Comparison of ENCODE assay signal across 23 mouse cellular contexts in genomic region chr11:49723281-49723680, GRCm38 (mm10). TPM values are rescaled to one million over a fixed set of nuclear protein-coding genes. Genes with fewer than 3 reads are reported as not detected.
DNase-seq lines count a peak whose midpoint lies in the region; ATAC-seq lines count a peak whose summit lies in the region.
"Had no signal": no experiment of that assay in that cellular context is flagged by ENCODE, and none has a peak within 500 bp of the region (broad histone marks: within the 10 kb centered on the region; RNA-seq: fewer than 3 reads in every experiment).

No protein-coding gene starts in this region.

- H3K9ac ChIP-seq in neural tube, embryonic 13.5 days: 0 out of 2 replicates have a peak overlapping the region, but pooled peaks have one; percentile 34
- H3K9ac ChIP-seq: heart, embryonic 13.5 days; hindbrain, embryonic 15.5 days; neural tube, embryonic 15.5 days had no signal

- no peak overlapping the region for H3K4me3 ChIP-seq in heart, embryonic 10.5 days
- no peak overlapping the region for H3K4me3 ChIP-seq in neural tube, embryonic 13.5 days
- H3K4me3 ChIP-seq: heart, embryonic 13.5 days; hindbrain, embryonic 15.5 days; neural tube, embryonic 15.5 days had no signal

- no peaks in the 10 kb centered on the region for H3K36me3 ChIP-seq in heart, embryonic 10.5 days
- no peaks in the 10 kb centered on the region for H3K36me3 ChIP-seq in neural tube, embryonic 13.5 days
- H3K36me3 ChIP-seq: G1E; hindbrain, embryonic 15.5 days; neural tube, embryonic 15.5 days had no signal

- H3K4me1 ChIP-seq in heart, embryonic 10.5 days: peaks cover 11% of the 10 kb centered on the region
- H3K4me1 ChIP-seq in neural tube, embryonic 13.5 days (replicated peaks): no peaks in the 10 kb centered on the region
- H3K4me1 ChIP-seq: hindbrain, embryonic 15.5 days; neural tube, embryonic 15.5 days had no signal

- H3K9me3 ChIP-seq in heart, embryonic 10.5 days: no peaks in the 10 kb centered on the region
- H3K9me3 ChIP-seq in neural tube, embryonic 13.5 days: no peaks in the 10 kb centered on the region
- H3K9me3 ChIP-seq: G1E; heart, embryonic 13.5 days; hindbrain, embryonic 15.5 days; neural tube, embryonic 15.5 days had no signal

- WGBS in heart, embryonic 10.5 days: 77% methylated on average over 2 of the region's 2 CpGs
- 74% methylated on average over 2 of the region's 2 CpGs for WGBS in neural tube, embryonic 13.5 days

- H3K4me2 ChIP-seq in neural tube, embryonic 13.5 days: no peak overlapping the region
- H3K4me2 ChIP-seq: heart, embryonic 13.5 days; hindbrain, embryonic 15.5 days; neural tube, embryonic 15.5 days had no signal

- no peak for ATAC-seq in neural tube, embryonic 13.5 days (ENCODE audit: low read depth)
- ATAC-seq in megakaryocyte-erythroid progenitor cell, adult 5-6 weeks (replicated peaks; ENCODE audit: low FRiP score, low TSS enrichment, poor library complexity, severe bottlenecking): 0 out of 2 replicates have a peak, but pooled peaks have one; percentile 3

- no peak for DNase-seq in heart, embryonic 10.5 days (ENCODE audit: low spot score)
- no peak for DNase-seq in heart, adult 18-20 months
- DNase-seq in neural tube, embryonic 10.5 days (ENCODE audit: extremely low spot score, low spot score): no peak
- no peak for DNase-seq in lung, postnatal 36 days
- no peak for DNase-seq in cerebellum, postnatal 36 days
- DNase-seq in gastrocnemius, postnatal 25 days: no peak
- DNase-seq: adrenal gland, adult 8-10 months; cerebellum, adult 9-10 months; kidney, adult 8-10 months; kidney, postnatal 4 days; lung, postnatal 4 days; retina, postnatal 1 day had no signal

- no peaks in the 10 kb centered on the region for H3K27me3 ChIP-seq in heart, embryonic 10.5 days (ENCODE audit: insufficient read depth, poor library complexity, severe bottlenecking)
- no peaks in the 10 kb centered on the region for H3K27me3 ChIP-seq in neural tube, embryonic 13.5 days
- H3K27me3 ChIP-seq: heart, embryonic 13.5 days; hindbrain, embryonic 15.5 days; neural tube, embryonic 15.5 days had no signal

- H3K27ac ChIP-seq in heart, embryonic 10.5 days: peak overlapping the region; percentile 25; the same call in 1 of the 2 replicates
- no peak overlapping the region for H3K27ac ChIP-seq in neural tube, embryonic 13.5 days (replicated peaks)
- H3K27ac ChIP-seq: heart, embryonic 13.5 days; hindbrain, embryonic 15.5 days; neural tube, embryonic 15.5 days had no signal

RNA-seq across cellular contexts. Expression of gene Cnot6, which starts 10.8 kb away (rescaled TPM):
- polyA plus RNA-seq in heart, embryonic 10.5 days (2016; fragmentation: Nextera tagmentation; extraction: Ambion mirVana): 47.0 and 56.0 TPM in 2 replicates
- 10 to 100 TPM; 21.0 to 21.5 TPM for total RNA-seq in heart, adult 18-20 months (2021)
- 42.8 and 52.8 TPM in 2 replicates for polyA plus RNA-seq in neural tube, embryonic 13.5 days (2015; fragmentation: Nextera tagmentation; extraction: Ambion mirVana)
- 104 and 127 TPM in 2 replicates for total RNA-seq in megakaryocyte-erythroid progenitor cell, adult 5-6 weeks (2014; fragmentation: Nextera tagmentation)
- total RNA-seq in megakaryocyte-erythroid progenitor cell, adult 5-6 weeks (2017): 69.7 and 111 TPM in 2 replicates
- total RNA-seq in gastrocnemius, postnatal 25 days (2021): 10 to 100 TPM; 12.7 to 13.5 TPM

RNA-seq across cellular contexts. Expression of gene Scgb3a1, which starts 59.9 kb away (rescaled TPM):
- 0.30 and 1.3 TPM in 2 replicates for polyA plus RNA-seq in heart, embryonic 10.5 days (2016; fragmentation: Nextera tagmentation; extraction: Ambion mirVana)
- 100 to 1,000 TPM in 1 of 2 experiments, not detected in 1; 127 TPM for total RNA-seq in heart, adult 18-20 months (2021)
- polyA plus RNA-seq in neural tube, embryonic 13.5 days (2015; fragmentation: Nextera tagmentation; extraction: Ambion mirVana): not detected in 2 replicates
- not detected in 2 replicates for total RNA-seq in megakaryocyte-erythroid progenitor cell, adult 5-6 weeks (2014; fragmentation: Nextera tagmentation)
- not detected in 2 replicates for total RNA-seq in megakaryocyte-erythroid progenitor cell, adult 5-6 weeks (2017)
- not detected for total RNA-seq in gastrocnemius, postnatal 25 days (2021)
- total RNA-seq: adrenal gland, adult 8-10 months; G1E; gastrocnemius, adult 8-10 months; midbrain, postnatal 0 days had no signal
- polyA plus RNA-seq: G1E; limb, embryonic 11.5 days; liver, embryonic 16.5 days; neural tube, embryonic 15.5 days; stomach, embryonic 14.5 days had no signal
